Mouse (Mus musculus) gastrocnemius, postnatal 36 days (tissue): ENCODE data around the gene Phactr4. TPM values are rescaled to one million over a fixed set of nuclear protein-coding genes. Genes with fewer than 3 reads are reported as not detected.
"Not testable (repeated sequence)": the region's sequence is repeated elsewhere in the genome, so short reads cannot be mapped to it uniquely, and the experiment has no call there.

Experiments used
- DNase-seq, 2 experiments: peaks; one replicate each; pipeline ENCODE4 v3.0.0; 2022
- intact Hi-C: fragments of 180-260 bp; cut with DNase I; formaldehyde crosslinking; loops from one replicate; pipeline ENCODE4 v1.15.1; 2025
- total RNA-seq, 2 experiments: library from RNA; stranded (reverse); gene quantifications; 2 replicates each; pipeline ENCODE4 v1.2.3; 2021

Gene Phactr4
- total RNA-seq, 2 experiments from 2014 or later = 10.6 to 11.4 TPM

DNA sequence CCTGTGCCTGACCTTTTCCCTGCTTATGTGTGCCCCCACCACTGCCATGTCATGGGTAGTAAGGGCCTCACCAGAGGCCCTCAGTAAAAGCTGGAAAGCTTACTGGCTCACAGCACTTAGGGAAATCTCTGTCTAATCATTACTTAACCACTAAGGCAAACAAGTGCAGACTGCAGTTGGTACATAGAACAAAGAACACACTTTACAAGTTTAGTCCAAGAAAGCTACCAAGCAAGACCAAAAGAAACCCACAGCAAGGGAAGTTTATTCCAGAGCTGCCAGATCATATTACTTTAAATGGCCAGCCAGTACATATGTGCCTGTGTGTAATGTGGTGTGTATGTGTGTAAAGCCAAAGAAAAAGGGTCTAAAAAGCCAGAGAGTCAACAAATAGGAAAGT is 6.3 kb downstream of the Phactr4 start:
- intact Hi-C loops = no loop called here
- no peak for DNase-seq

DNA sequence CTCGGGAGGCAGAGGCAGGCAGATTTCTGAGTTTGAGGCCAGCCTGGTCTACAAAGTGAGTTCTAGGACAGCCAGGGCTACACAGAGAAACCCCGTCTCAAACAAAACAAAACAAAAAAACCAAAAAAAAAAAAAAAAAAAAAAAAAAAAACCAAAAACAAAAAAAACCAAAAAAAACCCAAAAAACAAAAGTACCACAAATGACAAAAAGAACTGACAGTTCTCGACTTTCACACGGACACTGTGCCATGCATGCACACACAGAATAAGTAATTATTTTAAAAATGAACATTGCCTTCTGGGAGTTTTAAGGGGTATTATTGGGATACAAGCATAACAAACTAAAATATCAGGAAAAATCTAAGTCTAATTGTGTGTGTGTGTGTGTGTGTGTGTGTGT is 9.0 kb downstream of the Phactr4 start:
- DNase-seq, intact Hi-C loops: not testable (repeated sequence)

DNA sequence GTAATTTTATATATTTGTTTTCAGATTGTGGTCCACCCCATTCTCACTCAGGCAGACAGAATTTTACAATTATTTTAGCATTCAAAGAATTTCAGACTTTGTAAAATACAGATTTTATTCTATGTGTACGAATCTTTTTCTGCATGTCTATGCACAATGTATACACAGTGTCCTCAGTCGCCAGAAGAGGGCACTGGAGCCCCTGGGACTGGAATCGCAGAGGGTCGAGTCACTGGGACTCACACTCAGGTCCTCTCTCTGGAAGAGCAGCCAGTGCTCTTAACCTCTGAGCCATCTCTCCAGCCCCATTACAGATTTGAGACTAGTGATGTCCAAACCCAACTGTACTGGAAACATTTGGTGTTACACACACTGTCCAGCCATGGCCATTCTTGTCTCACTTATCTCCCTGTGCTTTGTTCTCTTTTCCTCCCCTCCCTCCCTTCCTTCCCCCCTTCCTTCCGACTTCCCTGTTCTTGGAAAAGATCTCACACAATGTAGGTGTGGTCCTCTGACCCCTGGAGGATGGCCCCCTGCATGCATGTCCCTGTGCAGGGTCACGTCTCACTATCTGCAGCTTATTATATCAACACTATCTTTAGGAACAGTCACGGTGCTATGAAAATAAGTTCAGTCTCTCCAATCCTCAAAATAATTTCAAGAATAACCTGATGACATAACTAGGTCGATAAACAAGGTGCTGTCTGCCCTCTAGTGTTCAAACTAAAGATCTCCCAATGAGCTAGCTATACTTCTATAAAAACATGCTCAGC is 10.8 kb downstream of the Phactr4 start:
- intact Hi-C loops = no loop called here
- no peak for DNase-seq

DNA sequence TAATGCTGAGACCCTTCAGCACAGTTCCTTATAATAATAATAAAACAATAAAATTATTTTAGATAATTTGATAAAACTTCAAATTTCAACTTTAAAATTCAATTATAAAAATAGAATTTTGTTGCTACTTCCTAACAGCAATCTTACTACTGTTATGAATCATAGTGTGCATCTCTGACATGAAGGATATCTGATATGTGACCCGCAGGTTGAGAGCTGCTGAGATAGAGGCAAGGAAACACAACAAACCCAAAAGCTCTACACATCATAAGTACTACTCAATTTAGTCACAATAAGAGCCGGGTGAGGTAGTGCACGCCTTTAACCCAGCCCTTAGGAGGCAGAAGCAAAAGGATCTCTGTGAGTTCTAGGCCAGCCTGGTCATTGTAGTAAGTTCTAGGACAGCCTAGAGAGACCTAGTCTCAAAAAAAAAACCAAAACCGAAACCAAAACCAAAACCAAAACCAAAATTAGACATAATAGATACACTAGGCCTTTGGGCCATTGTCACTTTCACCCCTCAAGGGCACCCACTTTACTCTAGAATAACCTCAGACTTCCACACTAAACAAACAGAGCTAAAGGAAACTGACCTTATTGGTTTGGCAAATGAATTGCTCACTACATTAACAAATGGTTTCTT is 12.6 kb downstream of the Phactr4 start:
- DNase-seq = no peak
- intact Hi-C loops = loop anchor here (5.0 kb wide), 1 partner anchor 112 kb away; no protein-coding TSS in a partner anchor

DNA sequence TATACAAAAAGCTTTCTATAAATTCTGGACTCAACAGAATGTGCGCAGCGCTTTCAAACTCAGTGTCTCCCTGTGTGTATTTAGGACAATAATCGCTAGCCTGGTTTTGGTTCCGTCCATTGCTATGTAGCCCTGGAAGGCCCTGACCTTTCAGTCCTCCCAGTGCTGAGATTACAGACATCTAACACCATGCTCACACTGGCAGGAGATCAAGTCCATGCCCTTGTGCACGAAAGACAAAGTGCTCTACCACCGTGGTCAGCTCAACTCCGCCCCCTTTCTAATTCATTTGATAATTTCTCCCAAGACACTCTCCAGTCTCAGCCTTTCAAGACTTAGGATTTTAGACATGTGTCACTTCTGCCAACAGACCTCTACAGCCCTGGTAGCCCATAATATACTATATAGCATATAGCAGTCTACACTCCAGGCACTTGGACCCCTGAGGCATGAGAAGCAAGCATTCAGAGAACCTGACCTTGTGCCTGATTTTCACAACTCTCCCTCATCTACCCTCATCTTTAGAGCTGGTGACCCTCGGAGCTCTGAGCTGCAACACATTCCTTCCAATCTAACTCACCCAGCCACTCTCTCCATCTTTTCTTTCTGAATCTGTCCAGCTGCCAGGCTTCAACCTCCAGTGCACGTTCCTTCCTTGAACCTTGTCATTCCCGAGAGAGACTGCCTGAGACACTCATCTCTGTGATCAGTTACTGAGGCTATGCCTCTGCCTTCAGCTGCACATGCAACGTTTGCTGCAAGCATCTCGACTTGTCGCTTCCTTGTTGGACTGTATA is 15.7 kb downstream of the Phactr4 start:
- peak in 1 of 2 experiments; percentile 11 for DNase-seq
- intact Hi-C loops = loop anchor here (5.0 kb wide), 1 partner anchor 109 kb away; no protein-coding TSS in a partner anchor

DNA sequence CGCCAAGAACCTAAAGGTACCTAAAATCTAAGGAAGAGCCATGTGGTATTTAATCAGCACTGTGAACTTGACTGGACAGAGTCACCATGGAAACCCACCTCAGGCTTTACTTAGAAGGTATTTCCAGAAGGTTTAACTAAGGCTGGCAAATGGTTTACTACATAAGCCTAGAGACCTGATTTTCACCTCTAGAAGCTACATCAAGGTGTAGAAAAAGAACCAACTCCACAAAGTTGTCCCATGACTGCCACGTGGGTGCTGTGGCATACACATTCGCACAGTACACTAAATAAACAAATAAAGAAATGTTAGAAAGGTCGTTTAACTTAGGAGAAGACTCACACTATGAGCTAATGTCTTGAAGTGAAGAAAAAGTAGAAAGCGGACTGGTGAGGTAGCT is 17.7 kb downstream of the Phactr4 start:
- DNase-seq = no peak

DNA sequence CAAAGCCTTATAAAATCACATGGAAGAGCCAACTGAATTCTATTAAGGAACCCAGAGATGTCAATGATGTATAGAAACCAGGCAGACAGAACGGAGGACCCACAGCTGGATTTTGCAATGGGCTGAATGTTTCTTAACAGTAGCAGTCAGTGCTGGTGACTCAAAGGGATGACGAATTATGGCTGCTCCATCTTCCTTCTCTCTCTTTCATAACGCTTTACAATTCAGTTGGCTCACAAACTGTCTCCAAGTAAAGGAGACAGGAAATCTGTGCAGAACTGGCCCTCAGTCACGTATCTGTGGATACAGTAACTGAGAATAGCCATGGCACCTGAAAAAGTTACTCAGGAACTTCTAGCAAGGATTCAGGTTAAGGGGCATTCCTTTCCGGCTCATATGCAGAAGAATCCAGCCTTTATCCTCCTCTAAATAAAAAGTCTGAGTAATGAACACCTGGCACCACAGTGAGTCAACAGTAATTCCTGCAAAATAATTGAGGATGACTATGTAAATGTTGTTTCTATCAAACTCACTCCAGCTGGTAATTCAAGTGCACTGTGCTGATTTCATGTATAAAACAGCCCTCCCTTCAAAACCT is 19.1 kb downstream of the Phactr4 start:
- intact Hi-C loops = no loop called here
- DNase-seq = no peak

More for the DNA sequence above, 17.7 kb downstream of the Phactr4 start:
- intact Hi-C loops = no loop called here

DNA sequence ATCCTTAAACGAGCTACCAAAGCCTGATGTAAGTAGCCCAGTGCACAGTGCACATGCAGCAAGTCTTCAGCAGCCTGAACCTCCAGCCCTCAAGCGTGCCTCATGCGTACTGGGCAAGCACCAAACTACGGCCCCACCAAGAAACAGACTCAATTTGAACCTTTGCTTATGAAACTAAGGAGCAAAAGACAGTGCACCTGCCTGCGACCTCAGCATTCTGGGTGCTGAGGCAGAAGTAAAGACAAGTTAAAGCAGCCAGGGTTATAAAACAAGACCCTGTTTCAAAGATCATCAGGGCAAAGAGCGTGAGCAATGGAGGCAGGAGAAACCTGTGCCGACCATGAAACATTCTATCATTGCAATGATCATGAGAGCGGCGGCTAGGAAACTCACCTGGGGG is 21.3 kb downstream of the Phactr4 start:
- intact Hi-C loops = no loop called here
- DNase-seq = no peak

DNA sequence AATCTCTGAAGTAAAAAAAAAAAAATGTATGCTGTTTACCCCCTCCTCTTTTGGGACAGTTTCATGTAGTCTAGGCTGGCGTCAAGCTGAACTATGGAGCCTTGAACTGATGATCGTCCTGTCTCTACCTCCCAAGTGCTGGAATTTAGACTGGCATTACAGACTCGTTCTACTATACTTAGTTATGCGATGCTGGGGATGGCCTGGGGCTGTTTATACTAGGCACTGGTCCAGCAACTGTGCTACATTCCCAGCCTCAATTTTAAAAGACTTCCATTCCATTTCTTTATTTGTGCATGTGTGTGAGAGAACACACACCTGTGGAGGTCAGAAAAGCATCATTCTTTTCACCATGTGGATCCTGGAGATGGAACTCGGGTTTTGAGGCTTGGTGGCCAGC is 23.4 kb downstream of the Phactr4 start:
- intact Hi-C loops = no loop called here
- DNase-seq = no peak

DNA sequence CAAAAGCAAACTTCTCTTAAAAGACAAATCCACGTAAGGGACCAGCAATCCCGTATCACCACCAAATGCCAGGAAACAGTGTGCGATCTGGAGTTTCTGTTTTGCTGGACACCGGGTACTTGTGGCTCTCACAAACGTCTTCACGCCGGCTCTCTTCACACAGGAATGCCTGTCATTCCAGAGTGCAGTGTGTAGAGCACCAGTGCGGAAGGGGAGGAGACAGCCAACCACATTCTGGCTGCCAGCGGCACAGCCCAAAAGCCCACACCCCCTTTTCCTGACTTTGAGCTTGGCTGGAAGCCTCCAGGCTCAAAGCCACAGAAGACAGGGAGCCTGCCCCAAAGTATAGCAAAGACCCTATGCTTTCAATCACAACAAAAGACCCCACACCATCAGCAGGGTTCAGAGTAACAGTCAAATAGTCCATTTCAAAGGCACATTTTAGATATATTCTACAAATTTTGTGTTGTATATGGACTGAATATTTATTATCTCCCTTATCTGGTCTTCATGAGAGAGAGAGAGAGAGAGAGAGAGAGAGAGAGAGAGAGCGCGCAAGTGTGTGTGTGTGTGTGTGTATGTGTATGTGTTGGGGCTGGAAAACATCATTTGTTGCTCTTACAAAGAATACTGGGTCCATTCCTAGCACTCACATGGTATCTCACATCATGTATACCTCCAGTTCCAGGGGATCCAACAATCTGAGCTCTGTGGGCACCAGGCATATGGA is 24.1 kb downstream of the Phactr4 start:
- intact Hi-C loops = no loop called here

DNA sequence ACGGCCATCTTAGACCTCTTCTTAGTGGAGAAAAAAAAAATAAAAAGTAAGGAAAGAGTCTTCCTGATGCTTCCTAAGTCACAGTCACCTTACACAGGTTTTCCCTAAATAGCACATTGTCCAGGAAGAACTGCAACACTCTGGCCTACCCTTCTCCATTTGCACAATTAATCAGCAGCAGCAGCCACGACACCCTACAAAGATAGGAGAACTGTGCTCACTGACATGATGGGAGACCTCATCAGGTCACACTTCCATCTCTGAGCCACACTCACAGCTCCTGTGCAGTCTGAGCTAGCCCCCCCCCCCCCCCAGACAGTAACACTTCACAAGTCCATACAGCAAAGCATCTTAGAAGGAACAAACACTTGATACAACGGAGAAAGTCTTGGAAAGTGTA is 25.2 kb downstream of the Phactr4 start:
- DNase-seq = no peak
- intact Hi-C loops = no loop called here

More for the DNA sequence above, 24.1 kb downstream of the Phactr4 start:
- peak; percentile 54 to 56 for DNase-seq

DNA sequence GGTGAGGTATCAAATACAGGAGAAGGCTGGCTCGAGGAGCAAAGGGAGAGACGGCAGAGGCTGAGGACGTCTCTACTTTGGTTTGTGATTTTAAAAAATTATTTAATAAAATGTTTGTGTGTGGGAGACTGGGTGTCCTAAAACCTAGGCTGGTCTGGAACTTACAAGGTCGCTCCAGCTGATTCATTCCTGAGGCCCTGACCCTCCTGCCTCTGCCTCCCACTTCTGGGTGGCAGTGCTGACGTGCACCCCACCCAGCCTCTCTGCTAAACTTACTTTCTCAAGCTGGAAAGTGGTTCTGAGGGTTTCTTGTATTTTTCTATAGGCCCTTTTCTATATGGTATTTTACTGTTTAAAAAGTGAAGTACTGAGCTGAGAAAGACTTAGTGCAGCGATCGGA is 26.0 kb downstream of the Phactr4 start:
- intact Hi-C loops = no loop called here
- DNase-seq = no peak

DNA sequence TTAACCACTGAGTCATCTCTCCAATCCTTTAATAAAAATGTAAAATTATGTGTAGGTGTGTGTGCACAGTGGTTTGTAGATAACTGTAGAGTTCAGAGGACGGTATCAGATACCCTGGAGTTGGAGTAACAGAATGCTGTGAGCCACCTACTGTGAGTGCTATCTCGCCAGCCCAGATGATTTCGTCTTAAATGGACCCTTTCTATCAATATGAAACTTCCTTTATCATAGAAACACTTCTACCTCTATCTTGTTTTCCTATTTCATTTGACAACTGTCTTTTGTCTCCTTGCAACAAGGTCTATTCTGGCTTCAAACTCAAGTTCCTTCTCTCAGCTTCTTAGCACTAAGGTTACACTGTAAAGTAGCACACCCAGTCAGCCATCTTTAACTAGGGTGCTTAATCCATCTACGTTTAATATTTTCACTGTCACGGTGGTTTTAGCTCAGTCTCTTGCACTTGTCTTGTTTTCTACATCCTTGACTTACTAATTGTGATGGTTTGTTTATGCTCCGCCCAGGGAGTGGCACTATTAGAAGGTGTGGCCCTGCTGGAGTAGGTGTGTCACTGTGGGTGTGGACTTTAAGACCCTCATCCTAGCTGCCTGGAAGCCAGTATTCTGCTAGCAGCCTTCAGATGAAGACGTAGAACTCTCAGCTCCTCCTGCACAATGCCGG is 31.1 kb downstream of the Phactr4 start:
- DNase-seq = no peak
- intact Hi-C loops = no loop called here

DNA sequence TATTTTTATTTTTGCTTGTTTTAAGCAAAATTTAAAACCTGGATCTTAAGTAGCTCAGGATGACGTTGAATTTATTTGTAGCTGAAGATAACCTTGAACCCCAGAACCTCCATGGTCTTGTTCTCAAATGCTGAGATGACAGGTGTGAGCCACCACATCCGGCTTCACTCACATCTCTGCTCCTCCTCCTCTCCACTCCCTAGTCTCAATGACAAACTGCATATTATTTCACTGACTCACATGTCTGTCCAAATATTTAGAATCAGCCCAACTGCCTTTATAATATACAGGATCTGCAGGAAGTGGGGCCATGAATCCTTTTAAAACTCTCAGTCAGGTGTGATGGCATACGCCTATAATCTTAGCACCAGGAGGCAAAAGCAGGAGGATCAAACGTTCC is 33.0 kb downstream of the Phactr4 start:
- DNase-seq = no peak
- intact Hi-C loops = no loop called here

DNA sequence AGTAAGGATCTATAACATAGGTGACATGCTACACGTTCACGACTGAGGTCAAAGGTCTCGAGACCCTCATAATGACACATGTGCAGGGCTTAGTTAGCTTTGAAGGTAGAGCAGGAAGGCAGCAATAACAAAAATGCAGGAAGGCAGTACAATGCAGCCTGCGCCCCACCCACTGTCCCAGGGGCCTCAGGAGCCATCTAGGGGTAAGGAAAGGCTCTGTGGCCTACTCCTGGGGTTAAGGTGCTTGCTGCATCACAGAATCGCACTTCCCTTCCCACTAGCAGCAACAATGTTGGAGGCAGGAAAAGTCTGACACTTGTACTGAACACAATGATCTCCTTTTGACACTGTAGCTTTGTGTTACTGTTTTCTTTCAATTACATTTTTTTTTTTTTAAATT is 34.7 kb downstream of the Phactr4 start:
- intact Hi-C loops = no loop called here
- DNase-seq = no peak

DNA sequence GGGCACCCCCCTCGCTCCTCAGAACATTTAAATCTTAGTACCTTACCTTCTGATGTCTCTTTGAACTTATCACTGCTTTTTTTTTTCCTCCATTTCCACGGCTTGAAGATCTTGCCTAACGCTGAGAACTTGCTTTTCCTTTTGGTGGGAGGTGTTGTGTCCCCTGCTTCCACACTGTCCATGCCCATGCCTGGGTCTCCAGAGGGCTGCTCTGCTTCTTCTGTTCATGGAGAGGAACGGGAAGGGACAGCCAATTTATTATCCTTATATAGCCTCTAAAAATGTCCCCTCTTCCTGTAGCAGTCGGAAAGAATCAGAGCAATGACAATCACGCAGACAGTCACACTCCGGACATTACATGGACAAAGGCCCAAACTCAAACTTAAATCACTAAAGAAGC is 35.4 kb downstream of the Phactr4 start:
- no peak for DNase-seq
- intact Hi-C loops = no loop called here

DNA sequence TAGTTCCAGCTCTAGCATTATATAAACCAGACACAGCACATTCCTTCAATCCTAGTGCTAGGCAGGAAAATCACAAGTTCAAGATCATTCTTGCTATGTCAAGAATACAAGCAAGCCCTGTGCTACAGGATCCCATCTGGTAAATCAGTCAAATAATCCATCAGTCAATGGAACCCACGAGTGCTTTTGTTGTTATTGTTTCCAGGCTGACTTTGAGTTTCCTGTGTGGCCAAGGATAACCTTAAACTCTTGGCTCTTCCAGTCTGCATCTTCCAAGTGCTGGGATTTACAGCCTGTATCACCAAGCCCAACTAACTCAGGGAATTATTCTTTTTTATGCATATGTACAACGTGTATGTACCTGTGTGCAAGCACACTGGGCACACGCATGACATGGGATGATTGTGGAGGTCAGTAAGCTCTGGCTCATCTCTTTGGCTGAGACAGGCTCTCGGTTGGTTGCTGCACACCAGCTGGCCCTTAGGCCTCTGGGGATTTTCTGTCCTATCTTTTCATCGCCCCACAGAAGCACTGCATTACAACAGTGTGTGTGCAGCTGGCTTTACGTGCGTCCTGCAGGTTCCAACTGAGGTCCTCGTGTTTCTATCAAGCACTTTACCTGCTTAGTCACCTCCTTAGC is 36.4 kb downstream of the Phactr4 start:
- DNase-seq = no peak
- intact Hi-C loops = no loop called here

DNA sequence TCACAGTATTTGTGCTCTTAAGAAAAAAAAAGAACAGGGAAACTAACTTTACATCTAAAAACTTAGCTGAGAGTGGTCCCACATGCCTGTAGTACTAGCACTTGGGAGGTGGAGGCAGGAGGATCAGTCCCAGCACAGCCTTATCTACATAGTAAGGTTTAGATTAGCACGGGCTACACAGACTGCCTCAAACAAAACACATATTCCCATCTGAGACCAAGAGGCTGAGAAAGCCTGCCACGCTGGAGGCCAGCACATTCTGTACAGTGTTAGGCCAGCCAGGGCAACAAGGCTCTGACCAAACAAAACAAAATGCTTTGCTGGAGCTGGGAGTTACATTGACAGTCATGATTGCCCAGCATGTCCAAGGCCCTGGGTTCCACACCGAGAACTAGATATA is 38.8 kb downstream of the Phactr4 start:
- intact Hi-C loops = no loop called here
- no peak for DNase-seq

DNA sequence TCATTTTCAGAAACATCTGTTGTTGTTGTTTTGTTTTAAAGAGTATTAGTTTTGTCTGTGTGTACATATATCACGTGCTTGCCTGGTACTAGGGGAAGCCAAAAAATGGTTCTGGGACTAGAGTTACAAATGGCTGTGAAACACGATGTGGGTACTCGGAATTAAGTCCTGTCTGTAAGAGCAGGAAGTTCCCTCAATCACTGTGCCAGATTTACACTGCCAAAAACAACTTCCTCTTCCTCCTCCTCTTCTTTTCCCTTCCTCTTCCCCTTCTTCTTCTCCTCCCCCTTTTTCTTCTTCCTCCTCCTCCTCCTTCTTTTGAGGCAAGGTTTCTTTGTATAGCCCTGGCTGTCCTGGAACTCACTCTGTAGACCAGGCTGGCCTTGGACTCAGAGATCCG is 40.0 kb downstream of the Phactr4 start:
- intact Hi-C loops = no loop called here
- no peak for DNase-seq
